Mouse (Mus musculus) hindbrain, embryonic 11.5 days (tissue): ENCODE data around the gene Tbc1d4. TPM values are rescaled to one million over a fixed set of nuclear protein-coding genes. Genes with fewer than 3 reads are reported as not detected.

Source experiments
- ATAC-seq: fragments of 200-750 bp; cut with Nextera tagmentation; 2 replicates; pipeline ENCODE4 v1.8.0; 2017; ENCODE audit warnings: mild to moderate bottlenecking, moderate TSS enrichment, moderate library complexity; ENCODE audit not compliant: low FRiP score
- DNase-seq: peaks from one replicate; pipeline ENCODE4 v3.0.0-alpha.2; 2015; ENCODE audit warnings: low spot score
- H3K27ac ChIP-seq: fragments of 300-500 bp; sonication (generic); 2 replicates; pipeline ENCODE4 v1.5.1; 2014; ENCODE audit warnings: mild to moderate bottlenecking, low read depth, low read length
- H3K27me3 ChIP-seq: fragments of 300-500 bp; sonication (generic); 2 replicates; pipeline ENCODE4 v1.6.1; 2014; ENCODE audit warnings: mild to moderate bottlenecking, low read length, moderate library complexity, mixed read lengths; ENCODE audit not compliant: control insufficient read depth, insufficient read depth
- H3K36me3 ChIP-seq: fragments of 300-500 bp; sonication (generic); 2 replicates; pipeline ENCODE4 v1.6.1; 2014; ENCODE audit warnings: mild to moderate bottlenecking, low read length, moderate library complexity, mixed read lengths; ENCODE audit not compliant: control insufficient read depth, insufficient read depth
- H3K4me1 ChIP-seq: fragments of 300-500 bp; sonication (generic); replicated peaks from 2 replicates; pipeline ENCODE4 v1.6.1; 2014; ENCODE audit warnings: low read length, mixed read lengths; ENCODE audit not compliant: control insufficient read depth, insufficient read depth
- H3K4me2 ChIP-seq: fragments of 300-500 bp; sonication (generic); replicated peaks from 2 replicates; pipeline ENCODE4 v1.6.1; 2014; ENCODE audit warnings: mild to moderate bottlenecking, low read depth, low read length
- H3K4me3 ChIP-seq: fragments of 300-500 bp; sonication (generic); 2 replicates; pipeline ENCODE4 v1.5.1; 2014; ENCODE audit warnings: low read depth, low read length
- H3K9ac ChIP-seq: fragments of 300-500 bp; sonication (generic); 2 replicates; pipeline ENCODE4 v1.6.1; 2014; ENCODE audit warnings: low read depth, low read length
- H3K9me3 ChIP-seq: fragments of 300-500 bp; sonication (generic); 2 replicates; pipeline ENCODE4 v1.6.1; 2016; ENCODE audit warnings: low read length; ENCODE audit not compliant: control insufficient read depth
- WGBS: fragments of 180-500 bp; shearing (Covaris S2); extraction: QIAGEN DNeasy Blood & Tissue Kit; methylation state at CpG from one replicate; pipeline ENCODE4 v1.1.7; 2014; 5-methylcytosine and 5-hydroxymethylcytosine counted together
- polyA plus RNA-seq: library from polyadenylated mRNA; unstranded; fragments of >200 nt; fragmentation: Nextera tagmentation; extraction: Ambion mirVana; gene quantifications from 2 replicates; pipeline ENCODE4 v1.2.1, GENCODE M21; 2014

The Tbc1d4 gene
- polyA plus RNA-seq, 1 experiment from 2014 or later: 5.0 TPM

GRCm38 (mm10) chr14:101504473-101505200 is 104.4 kb downstream of the Tbc1d4 start:
- Histone ChIP-seq H3K9me3 (no peaks in the 10 kb centered on the region), H3K4me1 (no peaks in the 10 kb centered on the region), H3K36me3 (no peaks in the 10 kb centered on the region), H3K4me2 (no peak overlapping the region), H3K9ac (no peak overlapping the region), H3K4me3 (no peak overlapping the region), H3K27me3 (no peaks in the 10 kb centered on the region), H3K27ac (no peak overlapping the region)
- ATAC-seq (no peak), DNase-seq (no peak)
- 92% methylated on average over 13 of the region's 13 CpGs for WGBS

DNA sequence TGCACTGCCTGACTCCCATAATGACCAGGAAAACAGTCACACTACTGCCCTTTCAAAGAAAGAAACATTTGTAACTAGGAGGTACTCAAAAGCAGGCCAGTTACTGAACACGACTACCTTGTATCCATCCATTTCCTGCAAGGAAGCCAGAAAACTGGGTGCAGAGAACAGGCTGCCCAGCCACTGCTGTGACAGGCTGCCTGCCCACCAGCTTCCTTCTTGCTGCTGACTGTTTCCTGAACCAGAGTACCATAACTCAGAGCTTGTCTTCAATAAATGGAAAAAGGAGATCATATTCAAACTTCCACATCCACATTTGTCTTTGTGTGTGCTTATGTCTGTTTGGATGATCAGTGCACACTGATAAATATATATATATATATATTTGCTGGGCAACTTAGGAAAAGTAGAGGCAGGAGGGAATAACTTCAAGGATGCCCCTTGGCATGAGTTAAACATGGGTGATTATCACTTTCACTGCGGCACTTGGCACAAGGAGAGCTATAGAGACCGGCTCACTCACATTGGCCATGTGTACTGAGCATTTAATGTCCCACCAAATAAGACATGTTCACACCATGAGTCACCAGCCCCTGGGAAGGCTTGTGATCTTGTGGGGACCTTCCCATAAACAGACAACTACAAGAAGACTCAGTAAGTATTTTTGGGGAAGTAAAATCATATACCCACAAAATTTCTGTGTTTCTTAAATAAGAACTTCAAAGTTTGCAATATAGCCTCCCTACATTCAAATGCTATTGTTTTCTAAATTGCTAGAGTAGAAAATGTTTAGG is 105.6 kb downstream of the Tbc1d4 start:
- Histone ChIP-seq H3K36me3 (no peaks in the 10 kb centered on the region), H3K27ac (no peak overlapping the region), H3K4me2 (no peak overlapping the region), H3K4me1 (no peaks in the 10 kb centered on the region), H3K9ac (no peak overlapping the region), H3K9me3 (no peaks in the 10 kb centered on the region), H3K27me3 (no peaks in the 10 kb centered on the region), H3K4me3 (no peak overlapping the region)
- ATAC-seq (no peak), DNase-seq (no peak)
- 91% methylated on average over 3 of the region's 3 CpGs for WGBS

- Histone ChIP-seq H3K4me1 (no peaks in the 10 kb centered on the region), H3K27me3 (no peaks in the 10 kb centered on the region), H3K9me3 (no peaks in the 10 kb centered on the region), H3K27ac (no peak overlapping the region), H3K9ac (no peak overlapping the region), H3K36me3 (no peaks in the 10 kb centered on the region), H3K4me3 (no peak overlapping the region), H3K4me2 (no peak overlapping the region)
- no peak for DNase-seq
- WGBS: 89% methylated on average over 6 of the region's 6 CpGs
- ATAC-seq: no peak
Observed at GRCm38 (mm10) chr14:101501868-101502267, 107.1 kb downstream of the Tbc1d4 start.

- no peak overlapping the region for H3K4me2 ChIP-seq
Observed at GRCm38 (mm10) chr14:101501452-101501851, 107.5 kb downstream of the Tbc1d4 start.

GRCm38 (mm10) chr14:101500826-101501225 is 108.2 kb downstream of the Tbc1d4 start:
- Histone ChIP-seq H3K27me3 (no peaks in the 10 kb centered on the region), H3K27ac (no peak overlapping the region), H3K4me2 (no peak overlapping the region), H3K36me3 (no peaks in the 10 kb centered on the region), H3K9me3 (no peaks in the 10 kb centered on the region), H3K4me3 (no peak overlapping the region), H3K9ac (no peak overlapping the region), H3K4me1 (no peaks in the 10 kb centered on the region)
- WGBS: 77% methylated on average over 11 of the region's 11 CpGs
- ATAC-seq (no peak), DNase-seq (no peak)

More at GRCm38 (mm10) chr14:101501452-101501851, 107.5 kb downstream of the Tbc1d4 start:
- Histone ChIP-seq H3K36me3 (no peaks in the 10 kb centered on the region), H3K4me1 (no peaks in the 10 kb centered on the region), H3K4me3 (no peak overlapping the region), H3K27me3 (no peaks in the 10 kb centered on the region), H3K9me3 (no peaks in the 10 kb centered on the region), H3K27ac (no peak overlapping the region), H3K9ac (no peak overlapping the region)
- 82% methylated on average over 11 of the region's 11 CpGs for WGBS
- DNase-seq: no peak
- ATAC-seq: no peak

GRCm38 (mm10) chr14:101499838-101500237 is 109.2 kb downstream of the Tbc1d4 start:
- ATAC-seq (no peak), DNase-seq (no peak)
- Histone ChIP-seq H3K9me3 (no peaks in the 10 kb centered on the region), H3K4me2 (no peak overlapping the region), H3K27ac (no peak overlapping the region), H3K27me3 (no peaks in the 10 kb centered on the region), H3K4me1 (no peaks in the 10 kb centered on the region), H3K9ac (no peak overlapping the region), H3K36me3 (no peaks in the 10 kb centered on the region), H3K4me3 (no peak overlapping the region)
- 100% methylated on average over 1 of the region's 1 CpGs for WGBS

- no peak for ATAC-seq
- no peak overlapping the region for H3K4me2 ChIP-seq
- WGBS: 52% methylated on average over 15 of the region's 15 CpGs
Observed at GRCm38 (mm10) chr14:101488264-101488810, 120.7 kb downstream of the Tbc1d4 start.

DNA sequence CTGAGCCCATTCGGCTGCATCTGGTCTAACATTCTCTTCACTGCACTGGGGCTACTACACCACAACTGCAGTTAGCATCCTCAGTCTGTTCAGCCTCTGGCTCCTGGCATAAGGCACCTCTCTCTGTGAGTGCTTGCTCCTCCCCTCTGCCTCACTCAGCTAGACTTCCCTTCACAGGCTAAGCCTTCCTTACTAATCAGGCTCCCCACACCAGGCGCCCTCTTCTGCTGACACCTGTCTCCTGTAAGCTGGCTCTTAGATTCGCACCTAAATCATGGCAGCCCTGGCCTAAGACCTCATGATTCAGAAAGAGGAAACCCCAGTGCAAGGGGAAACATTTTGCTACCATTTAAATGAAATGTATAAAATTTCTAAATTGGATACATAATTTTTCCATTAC is 122.4 kb downstream of the Tbc1d4 start:
- DNase-seq: no peak
- Histone ChIP-seq H3K27me3 (no peaks in the 10 kb centered on the region), H3K9me3 (no peaks in the 10 kb centered on the region), H3K9ac (no peak overlapping the region), H3K4me3 (no peak overlapping the region), H3K4me2 (no peak overlapping the region), H3K4me1 (no peaks in the 10 kb centered on the region), H3K36me3 (no peaks in the 10 kb centered on the region), H3K27ac (no peak overlapping the region)
- no peak for ATAC-seq
- 60% methylated on average over 3 of the region's 3 CpGs for WGBS

More at GRCm38 (mm10) chr14:101488264-101488810, 120.7 kb downstream of the Tbc1d4 start:
- H3K9me3 ChIP-seq: no peaks in the 10 kb centered on the region
- H3K27ac ChIP-seq: no peak overlapping the region
- no peaks in the 10 kb centered on the region for H3K4me1 ChIP-seq
- DNase-seq: no peak
- H3K36me3 ChIP-seq: no peaks in the 10 kb centered on the region
- no peak overlapping the region for H3K4me3 ChIP-seq
- no peaks in the 10 kb centered on the region for H3K27me3 ChIP-seq
- H3K9ac ChIP-seq: no peak overlapping the region
